Mouse (Mus musculus): ENCODE data around the gene Rab5b.

DNA sequence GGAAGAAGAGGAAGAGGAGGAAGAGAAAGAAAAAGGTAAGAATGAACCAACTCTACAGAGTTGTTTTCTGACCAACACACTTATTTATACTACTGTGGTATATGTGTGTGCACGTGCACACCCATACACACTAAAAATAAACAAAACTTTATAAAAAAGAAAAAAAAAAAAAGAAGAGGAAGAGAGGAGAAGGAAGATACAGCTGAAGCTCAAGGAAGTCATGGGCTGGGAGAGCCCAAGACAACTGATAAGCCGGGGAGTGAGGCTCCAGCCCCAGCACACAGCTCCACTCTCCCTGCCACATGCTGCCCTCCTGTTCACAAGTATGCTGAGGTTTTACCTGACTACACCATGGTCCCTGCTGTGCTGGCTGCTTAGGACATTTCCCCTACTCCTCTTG is 44.2 kb upstream of the Rab5b start:
- TF ChIP-seq CTCF (IDR thresholded peaks at IDR 0.05; ENCODE audit: low read depth) (no peak), EP300 (IDR thresholded peaks at IDR 0.05; ENCODE audit: low read depth) (no peak)
